Mouse (Mus musculus) ZHBTc4 (cell line): ENCODE results near the gene Mcmbp.

ENCODE experiments used
- DNase-seq: peaks from one replicate; pipeline ENCODE4 v3.0.0-alpha.2; 2011; ENCODE audit warnings: low read depth, low spot score

The Mcmbp gene

GRCm38 (mm10) chr7:128740334-128740733 is at the start of gene Mcmbp:
Gene Mcmbp (minus strand): TSS chr7:128740495.
- peak; percentile 98 for DNase-seq

GRCm38 (mm10) chr7:128790045-128790444 is 49.8 kb upstream of the Mcmbp start:
- no peak for DNase-seq

DNA sequence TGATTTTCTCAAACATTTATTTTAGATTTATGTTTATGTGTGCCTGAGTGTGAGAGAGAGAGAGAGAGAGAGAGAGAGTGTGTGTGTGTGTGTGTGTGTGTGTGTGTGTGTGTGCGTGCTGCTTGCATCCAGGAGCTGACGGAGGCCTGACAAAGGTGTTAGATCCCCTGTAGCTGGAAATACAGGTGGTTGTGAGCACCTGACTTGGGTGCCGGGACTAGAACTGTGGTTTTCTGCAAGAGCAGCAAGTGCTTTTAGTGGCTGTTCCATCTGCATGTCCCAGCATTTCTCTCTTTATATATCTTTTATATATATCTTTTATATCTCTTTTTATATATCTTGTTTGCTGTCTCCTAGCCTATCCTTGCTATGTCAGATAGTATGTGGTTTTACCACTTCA is 41.6 kb upstream of the Mcmbp start:
- DNase-seq = no peak

DNA sequence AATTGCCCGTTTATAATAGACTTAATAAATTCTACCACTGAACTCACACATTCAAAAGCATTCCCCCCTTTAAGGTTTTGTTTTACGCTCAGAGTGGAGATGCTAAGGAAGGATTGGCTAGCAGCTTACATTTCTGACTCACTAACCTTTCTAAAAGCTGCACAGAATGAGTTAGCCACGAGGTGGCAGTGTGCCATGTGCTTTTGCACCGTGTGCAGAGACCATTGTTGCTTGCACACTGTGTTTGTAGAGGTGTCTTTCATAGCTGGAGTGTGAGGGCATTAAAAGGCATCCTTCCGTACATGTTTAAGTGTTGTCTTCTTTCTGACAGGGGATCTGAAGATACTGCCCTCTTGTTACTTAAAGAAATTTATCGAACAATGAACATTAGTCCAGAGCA is 39.0 kb upstream of the Mcmbp start:
- peak; percentile 82 for DNase-seq

DNA sequence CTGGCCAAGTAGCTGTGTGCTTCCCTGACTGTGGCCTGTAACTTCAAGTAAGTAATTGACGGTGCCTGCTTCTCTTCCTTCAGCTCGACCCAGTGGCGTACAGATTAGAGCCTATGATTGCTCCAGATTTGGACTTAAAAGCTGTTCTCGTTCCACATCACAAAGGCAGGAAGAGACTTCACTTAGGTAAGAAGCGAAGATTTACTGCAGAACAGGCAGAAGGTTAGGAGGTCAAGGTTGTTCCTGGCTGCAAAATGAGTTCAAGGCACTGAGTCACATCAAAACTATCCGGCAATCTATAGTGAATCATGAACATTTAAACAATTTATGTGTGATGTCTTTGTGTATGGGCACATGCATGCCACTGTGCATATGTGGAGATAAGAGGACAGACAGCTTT is 36.9 kb upstream of the Mcmbp start:
- DNase-seq = no peak

GRCm38 (mm10) chr7:128766696-128767095 is 26.4 kb upstream of the Mcmbp start:
- DNase-seq = no peak

DNA sequence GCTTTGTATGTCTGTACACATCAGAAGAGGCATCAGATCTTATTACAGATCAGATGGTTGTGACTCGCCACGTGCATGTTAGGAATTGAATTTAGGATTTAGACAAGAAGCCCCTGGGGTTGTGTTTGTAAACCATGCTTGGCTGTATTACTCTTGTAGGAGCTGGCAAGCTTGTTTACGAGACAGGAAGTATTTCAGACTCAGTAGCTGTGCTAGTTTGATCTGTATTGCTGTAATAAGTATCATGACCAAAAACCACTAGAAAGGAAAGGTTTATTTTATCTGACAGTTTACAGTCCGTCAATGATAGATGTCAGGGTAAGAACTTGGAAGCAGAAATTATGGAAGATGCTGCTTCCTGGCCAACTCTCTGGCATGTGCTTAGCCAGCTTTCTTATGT is 18.7 kb upstream of the Mcmbp start:
- no peak for DNase-seq

GRCm38 (mm10) chr7:128755396-128755795 is 15.1 kb upstream of the Mcmbp start:
- no peak for DNase-seq

DNA sequence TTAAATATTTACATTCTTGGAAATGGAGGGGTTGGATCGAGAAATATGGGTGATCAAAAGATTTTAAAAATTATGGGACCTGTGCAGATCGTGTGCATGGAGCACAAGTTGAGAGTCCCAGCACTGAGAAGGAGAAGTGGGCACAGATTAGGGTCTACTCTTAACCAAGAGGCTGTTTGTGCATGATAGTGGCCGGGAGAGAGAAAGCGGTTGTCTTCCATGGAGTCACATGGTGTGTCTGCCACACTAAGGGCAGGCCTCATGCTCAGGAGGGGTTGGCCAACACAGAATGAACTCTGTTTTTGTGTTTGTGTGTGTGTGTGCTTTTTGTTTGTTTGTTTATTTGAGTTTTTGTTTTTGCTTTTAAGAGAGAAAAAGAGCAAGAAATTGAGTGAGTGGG is 11.7 kb upstream of the Mcmbp start:
- DNase-seq = no peak

DNA sequence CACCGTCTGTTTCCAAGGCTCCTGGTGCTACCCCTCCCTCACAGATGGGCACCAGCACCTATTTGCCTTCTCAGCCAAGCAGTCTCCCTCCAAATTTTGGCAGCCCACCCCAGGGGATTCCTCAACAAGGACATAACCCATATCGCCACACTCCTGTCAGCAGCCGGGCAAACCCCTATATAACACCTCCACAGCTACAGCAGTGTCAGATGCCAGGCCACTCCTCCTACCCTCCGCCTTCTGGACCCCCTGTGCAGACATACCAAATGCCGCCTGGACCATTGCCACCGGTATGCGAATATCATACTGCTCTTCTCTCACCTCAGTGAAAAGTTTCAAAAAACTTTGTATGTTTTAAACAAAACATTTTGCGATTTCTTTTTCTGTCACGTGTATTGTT is 10.0 kb upstream of the Mcmbp start:
- DNase-seq = no peak

- peak; percentile 23 for DNase-seq
Measured at GRCm38 (mm10) chr7:128748758-128749157, 8.5 kb upstream of the Mcmbp start.

- DNase-seq = no peak
Measured at GRCm38 (mm10) chr7:128746151-128746550, 5.9 kb upstream of the Mcmbp start.

DNA sequence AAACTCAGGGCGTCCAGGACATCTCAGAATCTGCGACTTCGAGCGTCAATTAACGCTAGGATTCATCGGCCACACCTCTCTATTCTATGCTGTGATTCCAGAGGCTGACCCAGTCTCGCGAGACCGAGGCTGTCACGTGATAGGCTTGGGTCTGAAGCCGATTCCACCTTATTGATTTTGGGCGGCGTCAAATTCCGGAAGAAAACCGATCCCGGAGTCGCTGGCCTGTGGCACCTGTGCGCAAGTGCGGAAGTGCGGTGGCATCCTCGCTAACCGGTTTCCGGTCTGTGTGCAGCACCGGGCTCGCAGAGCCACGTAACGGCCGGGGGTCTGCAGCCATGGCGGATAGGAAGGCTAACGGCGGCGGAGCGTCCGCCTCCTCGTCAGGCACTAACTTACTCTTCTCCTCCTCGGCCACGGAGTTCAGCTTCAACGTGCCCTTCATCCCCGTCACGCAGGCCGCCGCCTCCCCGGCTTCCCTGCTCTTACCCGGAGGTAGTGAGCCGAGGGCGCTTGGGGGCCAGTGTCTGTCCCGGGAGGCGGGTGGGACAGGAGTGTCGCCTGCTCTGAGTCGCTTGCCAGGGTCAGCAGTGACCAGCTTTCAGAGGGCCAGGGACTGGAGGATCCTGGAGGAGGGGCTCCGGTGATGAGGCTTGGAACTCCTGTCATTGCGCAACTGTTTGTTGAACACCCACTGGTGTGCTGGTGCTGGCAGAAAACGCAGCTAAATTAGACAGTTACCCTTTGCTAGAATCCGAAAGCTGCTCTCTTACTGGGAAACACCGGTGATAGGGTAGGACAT is 4.6 kb upstream of the Mcmbp start, which contains the start of gene Sec23ip:
Gene Sec23ip, plus strand, starts transcription at position 260 of the 802 bp plus-strand sequence.
- peak; percentile 99 for DNase-seq

DNA sequence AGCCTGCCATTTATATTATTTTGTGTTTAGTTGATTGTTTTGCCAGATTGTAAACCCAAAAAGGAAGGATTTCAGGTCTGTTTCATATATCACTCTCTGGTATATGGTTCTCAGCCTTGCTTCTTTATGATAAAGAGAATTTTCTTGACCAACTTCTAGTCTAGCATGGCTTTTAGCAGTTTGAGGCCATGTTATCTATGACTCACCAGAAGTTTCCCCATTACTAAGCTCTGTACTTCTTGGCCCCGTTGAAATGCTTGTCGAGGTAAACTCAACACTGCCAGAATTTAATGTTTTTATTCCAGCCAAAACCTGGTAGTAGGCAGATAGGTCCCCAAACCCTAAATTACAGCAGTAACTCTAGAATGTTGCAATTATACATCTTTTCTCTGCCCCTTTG is 3.6 kb upstream of the Mcmbp start:
- no peak for DNase-seq

DNA sequence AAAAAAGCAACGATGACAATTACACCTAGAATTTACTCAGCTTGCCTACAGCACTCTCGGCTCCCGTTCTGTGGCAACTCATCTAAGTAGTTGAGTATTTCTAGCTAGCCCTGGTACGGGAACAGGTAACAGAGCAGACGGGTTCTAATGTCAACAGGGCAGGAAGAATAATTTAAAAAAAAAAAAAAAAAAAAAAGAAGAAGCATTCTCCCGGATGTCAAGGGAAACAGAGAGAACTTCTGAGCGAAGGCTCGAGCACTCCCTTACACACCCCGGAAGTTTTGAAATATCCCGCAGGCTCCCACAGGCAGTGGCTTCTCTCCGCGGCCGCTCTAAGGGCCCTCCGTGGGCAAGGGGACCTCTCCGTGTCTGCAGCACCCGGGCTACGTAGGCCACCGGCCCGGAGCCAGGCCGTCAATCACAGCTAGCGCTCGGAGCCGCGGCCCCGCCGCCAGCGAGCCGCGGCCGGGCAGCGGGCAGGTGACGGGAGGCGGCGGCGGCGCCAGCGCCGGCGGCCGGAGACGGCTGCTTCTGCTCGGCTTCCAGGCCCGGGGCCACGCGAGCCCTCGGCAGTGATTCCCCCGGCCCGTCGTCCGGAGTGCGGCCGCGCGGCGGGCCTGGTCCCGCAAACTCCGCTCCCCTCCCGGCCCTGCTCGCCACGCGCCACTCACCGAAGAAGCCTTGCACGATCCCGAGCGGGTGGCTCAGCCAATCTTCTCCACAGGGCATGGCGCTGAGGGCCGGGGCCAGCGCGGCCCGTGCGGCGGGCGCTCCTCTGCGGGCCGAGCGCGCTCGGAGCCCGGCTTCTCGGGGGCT is 625 bp downstream of the Mcmbp start:
- peak; percentile 34 for DNase-seq

DNA sequence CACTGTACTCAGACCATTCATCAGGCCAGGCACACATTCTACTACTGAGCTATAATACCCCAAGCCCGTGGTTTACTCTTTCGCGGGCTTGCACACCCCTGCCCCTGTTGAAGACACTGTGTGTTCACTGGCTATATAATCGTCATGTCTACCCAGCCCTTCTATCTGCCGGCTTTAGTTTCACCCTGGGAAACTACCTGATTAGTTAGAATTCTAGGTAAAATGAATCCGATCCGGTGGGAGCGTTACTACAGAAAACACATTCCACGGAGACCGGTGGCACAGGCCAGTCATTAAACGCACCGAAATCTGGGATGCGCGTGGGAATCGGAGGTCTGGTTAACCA is 1.2 kb downstream of the Mcmbp start:
- no peak for DNase-seq

DNA sequence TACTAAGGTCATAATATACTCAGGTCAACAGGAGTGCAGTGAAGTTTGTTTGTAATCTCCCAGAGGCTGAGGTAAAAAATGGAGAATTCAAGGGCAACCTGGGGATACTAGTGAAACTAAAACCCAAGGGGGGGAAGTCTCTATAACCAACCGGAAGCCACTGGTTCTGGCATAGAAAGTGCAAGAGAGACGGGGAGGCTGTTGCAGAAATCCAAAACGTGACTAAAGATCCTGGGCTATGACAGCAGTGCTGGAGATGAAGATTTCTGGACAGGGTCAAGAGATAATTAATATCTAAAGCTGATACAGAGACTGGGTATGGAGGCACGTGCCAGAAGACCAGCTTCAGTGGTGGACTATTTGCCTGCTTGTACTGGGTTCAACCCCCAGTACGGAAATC is 2.3 kb downstream of the Mcmbp start:
- no peak for DNase-seq

GRCm38 (mm10) chr7:128731585-128731984 is 8.7 kb downstream of the Mcmbp start:
- DNase-seq = no peak

DNA sequence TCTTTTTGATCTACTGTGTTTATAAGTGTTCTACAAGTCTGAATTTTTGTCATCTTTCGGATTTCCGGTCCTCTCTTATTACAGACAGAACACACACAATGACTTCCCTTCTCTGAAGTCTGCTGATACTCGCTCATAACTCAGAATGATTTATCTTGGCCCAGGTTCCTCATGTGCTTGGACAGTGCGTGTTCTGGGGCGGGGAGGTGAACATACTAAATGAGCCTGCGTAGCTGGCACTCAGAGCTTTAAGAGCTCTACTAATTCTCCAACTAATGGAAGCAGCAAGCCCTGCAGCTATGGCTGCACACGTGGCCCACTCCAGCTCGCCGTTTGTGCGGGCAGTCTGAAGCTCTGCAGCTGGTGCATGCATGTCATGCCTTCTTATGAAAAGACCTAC is 11.6 kb downstream of the Mcmbp start:
- DNase-seq = no peak

- DNase-seq = peak; percentile 57
Measured at GRCm38 (mm10) chr7:128727701-128728100, 12.6 kb downstream of the Mcmbp start.

DNA sequence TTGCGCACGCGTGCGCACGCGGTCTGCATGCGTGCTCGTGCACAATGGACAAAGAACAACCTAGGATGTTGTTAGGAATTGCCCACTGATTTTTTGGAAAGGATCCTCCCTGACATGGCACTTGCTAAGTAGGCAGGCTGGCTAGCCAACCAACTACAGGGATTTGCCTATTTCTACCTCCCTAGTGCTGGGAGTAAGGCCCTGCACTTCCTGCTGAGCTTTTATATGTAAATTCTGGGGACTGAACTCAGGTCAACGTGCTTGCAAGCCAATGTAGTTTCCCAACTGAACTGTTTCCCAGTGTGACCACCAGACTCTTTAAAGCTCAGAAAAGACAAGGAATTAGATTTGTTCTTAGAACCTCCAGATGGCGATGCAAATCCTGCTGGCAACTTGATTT is 13.3 kb downstream of the Mcmbp start:
- peak; percentile 87 for DNase-seq

GRCm38 (mm10) chr7:128725189-128725588 is 15.1 kb downstream of the Mcmbp start:
- no peak for DNase-seq

DNA sequence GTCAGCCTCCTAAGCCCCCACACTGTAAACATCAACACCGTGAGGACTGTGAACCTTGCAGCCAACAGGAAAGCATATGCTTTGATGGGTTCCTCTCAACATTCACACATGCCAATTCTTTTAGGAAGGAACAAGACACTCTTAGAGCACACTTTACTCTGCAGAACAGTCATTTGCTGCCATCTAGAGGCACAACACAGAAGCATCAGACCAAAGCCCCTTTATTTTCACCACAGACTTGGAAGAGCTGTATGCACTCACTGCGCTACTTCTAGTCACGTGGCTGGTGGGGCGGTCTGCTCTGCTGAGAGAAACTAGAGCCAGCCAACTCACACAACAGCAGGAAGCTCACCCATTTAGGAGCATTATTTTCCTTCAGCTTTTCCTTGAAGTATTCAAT is 15.5 kb downstream of the Mcmbp start:
- peak; percentile 93 for DNase-seq
